Comparison of ENCODE assay signal across 17 mouse cellular contexts in the genomic region with DNA sequence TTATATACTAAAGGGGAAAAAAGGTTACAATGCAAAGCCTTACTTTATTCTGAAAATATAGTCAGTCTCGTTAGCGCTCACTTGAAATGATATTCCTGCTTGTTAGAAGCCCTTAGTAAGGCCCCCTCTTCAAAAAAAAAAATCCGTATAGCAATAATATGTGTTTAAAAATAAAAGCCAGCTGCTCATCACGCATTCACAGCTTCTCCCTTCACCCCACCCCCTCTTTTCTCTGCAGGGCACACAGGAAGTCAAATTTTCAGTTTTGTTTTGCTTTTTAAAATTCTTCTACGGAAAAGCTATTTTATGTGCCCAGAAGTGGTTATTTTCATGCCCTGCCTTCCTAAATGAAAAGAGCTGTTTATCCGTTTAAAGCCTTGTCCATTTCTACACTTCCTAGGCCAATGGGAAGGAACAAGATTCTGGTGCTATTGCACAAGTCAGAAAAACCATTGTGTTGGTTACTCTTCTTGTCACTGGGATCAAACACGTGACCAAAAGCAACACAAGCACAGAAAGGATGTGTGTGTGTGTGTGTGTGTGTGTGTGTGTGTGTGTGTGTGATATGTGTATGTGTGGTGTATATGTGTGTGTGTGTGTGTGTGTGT.
DNase-seq lines count a peak whose midpoint lies in the region; ATAC-seq and TF ChIP-seq lines count a peak whose summit lies in the region.
"Had no signal": no experiment of that assay in that cellular context is flagged by ENCODE, and none has a peak within 500 bp of the region (broad histone marks: within the 10 kb centered on the region; RNA-seq: fewer than 3 reads in every experiment).

No protein-coding gene starts in this region.

- H3K9me3 ChIP-seq in lung, postnatal 0 days (ENCODE audit: low read length): no peaks in the 10 kb centered on the region
- H3K9me3 ChIP-seq in neural tube, embryonic 15.5 days (replicated peaks): no peaks in the 10 kb centered on the region
- H3K9me3 ChIP-seq: forebrain, embryonic 10.5 days; heart, embryonic 13.5 days; hindbrain, embryonic 10.5 days; neural tube, embryonic 12.5 days had no signal

- 42% methylated on average over 7 of the region's 7 CpGs for WGBS in lung, postnatal 0 days
- WGBS in neural tube, embryonic 15.5 days: 76% methylated on average over 7 of the region's 7 CpGs

- H3K4me1 ChIP-seq in lung, postnatal 0 days (ENCODE audit: insufficient read depth, low read depth, low read length): no peaks in the 10 kb centered on the region
- H3K4me1 ChIP-seq in neural tube, embryonic 15.5 days: peaks cover 6% of the 10 kb centered on the region
- H3K4me1 ChIP-seq: heart, embryonic 13.5 days; hindbrain, embryonic 10.5 days; neural tube, embryonic 12.5 days had no signal

- no peak overlapping the region for H3K9ac ChIP-seq in lung, postnatal 0 days (replicated peaks; ENCODE audit: low read depth)
- no peak overlapping the region for H3K9ac ChIP-seq in neural tube, embryonic 15.5 days (replicated peaks)
- H3K9ac ChIP-seq: heart, embryonic 13.5 days; liver, postnatal 0 days; neural tube, embryonic 12.5 days had no signal

- H3K4me3 ChIP-seq in lung, postnatal 0 days (ENCODE audit: low read depth, low read length): no peak overlapping the region
- H3K4me3 ChIP-seq in neural tube, embryonic 15.5 days (replicated peaks): no peak overlapping the region
- H3K4me3 ChIP-seq: forebrain, embryonic 10.5 days; heart, embryonic 13.5 days; hindbrain, embryonic 10.5 days; neural tube, embryonic 12.5 days had no signal

- peak; percentile 29; the same call in 1 of the 2 replicates for TF ChIP-seq EP300 in lung, postnatal 0 days (IDR thresholded peaks at IDR 0.05)

- no peak for TF ChIP-seq CTCF in lung, postnatal 0 days (IDR thresholded peaks at IDR 0.05)

- no peak overlapping the region for H3K27ac ChIP-seq in lung, postnatal 0 days (ENCODE audit: low read length)
- no peak overlapping the region for H3K27ac ChIP-seq in neural tube, embryonic 15.5 days (replicated peaks)
- H3K27ac ChIP-seq: forebrain, embryonic 10.5 days; heart, embryonic 13.5 days; hindbrain, embryonic 10.5 days; neural tube, embryonic 12.5 days had no signal

- H3K36me3 ChIP-seq in lung, postnatal 0 days (ENCODE audit: insufficient read depth, low read length): no peaks in the 10 kb centered on the region
- H3K36me3 ChIP-seq in neural tube, embryonic 15.5 days: no peaks in the 10 kb centered on the region
- H3K36me3 ChIP-seq: forebrain, embryonic 10.5 days; heart, embryonic 13.5 days; hindbrain, embryonic 10.5 days; neural tube, embryonic 12.5 days had no signal

- no peaks in the 10 kb centered on the region for H3K27me3 ChIP-seq in lung, postnatal 0 days (replicated peaks; ENCODE audit: insufficient read depth, low read length)
- no peaks in the 10 kb centered on the region for H3K27me3 ChIP-seq in neural tube, embryonic 15.5 days (replicated peaks)
- H3K27me3 ChIP-seq: neural tube, embryonic 12.5 days had no signal

- peak; percentile 70 for DNase-seq in lung, postnatal 0 days (ENCODE audit: low spot score)
- DNase-seq in lung, postnatal 14 days: no peak
- DNase-seq in natural killer cell, adult 2 months (ENCODE audit: low spot score in 2 of 2): peak; percentile 15 to 39
- no peak for DNase-seq in gastrocnemius, adult 8-10 months (ENCODE audit: low spot score in 2 of 2)
- DNase-seq in ovary, postnatal 36 days (ENCODE audit: low spot score): no peak
- DNase-seq: adrenal gland, postnatal 14 days; cerebellum, postnatal 10 days; gastrocnemius, postnatal 25 days; liver, postnatal 0 days; midbrain, embryonic 14.5 days had no signal

- ATAC-seq in lung, postnatal 0 days: peak; percentile 67; the same call in 1 of the 2 replicates
- ATAC-seq in common myeloid progenitor, adult 5-6 weeks (replicated peaks; ENCODE audit: low read depth, poor library complexity, severe bottlenecking): peak; percentile 47; the same call in 1 of the 2 replicates
- ATAC-seq in neural tube, embryonic 15.5 days (ENCODE audit: low FRiP score): no peak
- ATAC-seq: intestine, embryonic 16.5 days; liver, postnatal 0 days had no signal

- H3K4me2 ChIP-seq in lung, postnatal 0 days (replicated peaks; ENCODE audit: low read depth, low read length): no peak overlapping the region
- no peak overlapping the region for H3K4me2 ChIP-seq in neural tube, embryonic 15.5 days
- H3K4me2 ChIP-seq: heart, embryonic 13.5 days; neural tube, embryonic 12.5 days had no signal

Comparison
In these comparisons a context has a peak if more than half of its experiments do, and no peak if none do; other contexts are left out.
1. DNase-seq: peak in lung, postnatal 0 days (single experiment) and natural killer cell, adult 2 months (2 of 2); none in lung, postnatal 14 days (single experiment), gastrocnemius, adult 8-10 months (0 of 2) and ovary, postnatal 36 days (single experiment).